Mouse (Mus musculus) neural tube, embryonic 11.5 days (tissue): ENCODE measurements around the gene Fgf15. TPM values are rescaled to one million over a fixed set of nuclear protein-coding genes. Genes with fewer than 3 reads are reported as not detected.
A peak's percentile ranks its signal among the peaks of the same experiment; 100 is the strongest.

Experiments
- ATAC-seq: fragments of 200-750 bp; cut with Nextera tagmentation; 2 replicates; pipeline ENCODE4 v1.8.0; 2017; ENCODE audit warnings: moderate number of reproducible peaks, mild to moderate bottlenecking, moderate TSS enrichment, moderate library complexity; ENCODE audit not compliant: insufficient read depth, low FRiP score, low TSS enrichment
- DNase-seq: peaks from one replicate; pipeline ENCODE4 v3.0.0-alpha.2; 2015; ENCODE audit warnings: low spot score
- H3K27ac ChIP-seq: fragments of 300-500 bp; sonication (generic); 2 replicates; pipeline ENCODE4 v1.5.1; 2014; ENCODE audit warnings: low read depth, mild to moderate bottlenecking, low read length
- H3K27me3 ChIP-seq: fragments of 300-500 bp; sonication (generic); 2 replicates; pipeline ENCODE4 v1.6.1; 2014; ENCODE audit warnings: mild to moderate bottlenecking, low read length, mixed read lengths; ENCODE audit not compliant: control insufficient read depth, insufficient read depth
- H3K36me3 ChIP-seq: fragments of 300-500 bp; sonication (generic); 2 replicates; pipeline ENCODE4 v1.6.1; 2014; ENCODE audit warnings: mild to moderate bottlenecking, low read length, moderate library complexity, mixed read lengths; ENCODE audit not compliant: control insufficient read depth, insufficient read depth
- H3K4me1 ChIP-seq: fragments of 300-500 bp; sonication (generic); 2 replicates; pipeline ENCODE4 v1.6.1; 2014; ENCODE audit warnings: low read length, mixed read lengths; ENCODE audit not compliant: control insufficient read depth, insufficient read depth
- H3K4me2 ChIP-seq: fragments of 300-500 bp; sonication (generic); 2 replicates; pipeline ENCODE4 v1.6.1; 2014; ENCODE audit warnings: low read depth, mild to moderate bottlenecking, moderate library complexity
- H3K4me3 ChIP-seq: fragments of 300-500 bp; sonication (generic); 2 replicates; pipeline ENCODE4 v1.5.1; 2014; ENCODE audit warnings: low read depth, low read length
- H3K9ac ChIP-seq: fragments of 300-500 bp; sonication (generic); 2 replicates; pipeline ENCODE4 v1.6.1; 2014; ENCODE audit warnings: mild to moderate bottlenecking, low read length
- H3K9me3 ChIP-seq: fragments of 300-500 bp; sonication (generic); 2 replicates; pipeline ENCODE4 v1.6.1; 2016; ENCODE audit warnings: low read length; ENCODE audit not compliant: control insufficient read depth
- WGBS: fragments of 180-500 bp; shearing (Covaris S2); extraction: QIAGEN DNeasy Blood & Tissue Kit; methylation state at CpG from one replicate; pipeline ENCODE4 v1.1.7; 2014; 5-methylcytosine and 5-hydroxymethylcytosine counted together
- polyA plus RNA-seq: library from polyadenylated mRNA; unstranded; fragments of >200 nt; fragmentation: Nextera tagmentation; extraction: Ambion mirVana; gene quantifications from 2 replicates; pipeline ENCODE4 v1.2.1, GENCODE M21; 2014

Fgf15 gene
- polyA plus RNA-seq = 48.6 and 53.3 TPM in 2 replicates

DNA sequence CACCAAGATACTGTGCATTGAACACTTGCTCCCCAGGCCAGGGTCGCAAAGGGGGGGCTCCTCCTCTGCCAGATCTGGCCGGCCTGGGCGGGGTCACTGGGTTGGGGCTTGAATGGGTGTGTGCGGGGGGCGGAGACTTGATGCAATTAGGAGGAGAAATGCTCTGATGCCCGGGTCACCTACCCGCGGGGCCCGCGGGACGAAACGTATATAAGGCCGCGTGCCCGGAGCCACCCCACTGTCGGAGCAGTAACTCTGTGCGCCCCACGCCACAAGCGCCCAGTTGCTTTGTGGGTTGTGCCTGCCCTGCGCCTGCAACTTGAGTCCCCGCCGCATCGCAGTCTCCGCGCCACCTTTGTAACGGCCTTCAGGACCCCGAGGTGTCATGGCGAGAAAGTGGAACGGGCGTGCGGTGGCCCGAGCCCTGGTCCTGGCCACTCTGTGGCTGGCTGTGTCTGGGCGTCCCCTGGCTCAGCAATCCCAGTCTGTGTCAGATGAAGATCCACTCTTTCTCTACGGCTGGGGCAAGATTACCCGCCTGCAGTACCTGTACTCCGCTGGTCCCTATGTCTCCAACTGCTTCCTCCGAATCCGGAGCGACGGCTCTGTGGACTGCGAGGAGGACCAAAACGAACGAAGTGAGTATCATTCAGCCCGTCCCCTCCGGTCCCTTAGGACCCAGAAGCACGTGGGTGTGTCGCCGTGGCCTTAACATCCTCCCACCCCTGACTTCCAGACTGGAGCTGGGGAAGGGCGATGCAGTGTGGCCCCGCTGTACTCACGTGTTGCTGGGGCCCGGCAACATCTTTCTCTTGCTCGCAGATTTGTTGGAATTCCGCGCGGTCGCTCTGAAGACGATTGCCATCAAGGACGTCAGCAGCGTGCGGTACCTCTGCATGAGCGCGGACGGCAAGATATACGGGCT lies at the start of gene Fgf15:
Gene Fgf15, plus strand, starts transcription at position 238 of the 925 bp plus-strand sequence.
- peaks cover 42% of the 10 kb centered on the region for H3K27me3 ChIP-seq
- H3K4me2 ChIP-seq = peak within 1 kb of the TSS; percentile 79
- peak within 1 kb of the TSS; percentile 28 for H3K27ac ChIP-seq
- DNase-seq = peak; percentile 53
- WGBS = under 1% methylated on average over 64 of the region's 65 CpGs
- H3K36me3 ChIP-seq = no peaks in the 10 kb centered on the region
- peak; percentile 46 for ATAC-seq
- peaks cover 8% of the 10 kb centered on the region for H3K4me1 ChIP-seq
- H3K4me3 ChIP-seq = peak within 1 kb of the TSS; percentile 41
- peak within 1 kb of the TSS; percentile 59 for H3K9ac ChIP-seq
- H3K9me3 ChIP-seq = no peaks in the 10 kb centered on the region

DNA sequence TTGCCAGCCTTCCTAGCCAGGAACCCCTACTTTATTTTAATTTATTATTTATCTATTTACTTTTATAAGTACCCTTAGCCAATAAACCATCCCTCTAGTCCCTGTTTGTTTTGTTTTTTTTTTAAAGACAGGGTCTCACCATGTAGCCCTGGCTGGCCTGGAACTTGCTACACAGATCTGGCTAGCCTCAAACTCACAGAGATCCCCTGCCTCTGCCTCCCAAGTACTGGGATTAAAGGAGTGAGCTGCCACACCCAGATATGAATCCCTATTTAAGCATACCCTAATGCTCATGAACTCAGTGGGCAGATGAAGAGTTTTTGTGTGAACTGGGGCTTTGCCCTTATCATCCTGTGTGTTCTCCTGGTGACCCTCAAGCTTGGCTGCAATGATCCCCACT lies 49.3 kb upstream of the Fgf15 start, which contains the start of gene Fgf4:
Gene Fgf4, plus strand, starts transcription at position 301 of the 400 bp plus-strand sequence.
- Histone ChIP-seq H3K36me3 (no peaks in the 10 kb centered on the region), H3K4me2 (no peak within 1 kb of the TSS), H3K4me3 (no peak within 1 kb of the TSS), H3K9me3 (no peaks in the 10 kb centered on the region), H3K9ac (no peak within 1 kb of the TSS), H3K27me3 (peaks cover under 1% of the 10 kb centered on the region; the same call in 1 of the 2 replicates), H3K27ac (no peak within 1 kb of the TSS), H3K4me1 (no peaks in the 10 kb centered on the region)
- ATAC-seq (no peak), DNase-seq (no peak)

DNA sequence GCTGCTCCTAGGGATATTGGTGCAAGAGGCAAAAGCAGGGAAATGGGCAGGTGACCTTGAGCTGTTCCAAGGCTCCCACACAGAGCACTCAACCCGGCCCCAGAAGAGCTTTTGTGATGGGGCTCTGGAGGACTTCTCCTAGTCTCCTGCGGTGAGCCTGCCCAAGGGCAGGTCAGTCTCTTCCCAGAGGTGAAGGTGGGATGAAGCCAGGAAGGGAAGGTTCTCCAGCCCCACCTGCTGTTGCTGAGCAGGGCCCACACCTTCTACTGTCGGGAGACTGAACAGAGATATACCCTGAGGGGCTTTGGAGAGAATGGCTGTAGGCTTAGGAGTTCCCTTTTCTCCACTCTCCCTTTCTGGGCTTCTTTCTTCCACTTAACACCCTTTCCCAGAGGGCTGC lies 45.0 kb upstream of the Fgf15 start:
- Histone ChIP-seq H3K9me3 (no peaks in the 10 kb centered on the region), H3K36me3 (no peaks in the 10 kb centered on the region), H3K27me3 (no peaks in the 10 kb centered on the region), H3K4me1 (no peaks in the 10 kb centered on the region), H3K4me2 (no peak overlapping the region), H3K4me3 (no peak overlapping the region), H3K27ac (no peak overlapping the region), H3K9ac (no peak overlapping the region)
- ATAC-seq (no peak), DNase-seq (no peak)
- WGBS = 62% methylated on average over 3 of the region's 3 CpGs

DNA sequence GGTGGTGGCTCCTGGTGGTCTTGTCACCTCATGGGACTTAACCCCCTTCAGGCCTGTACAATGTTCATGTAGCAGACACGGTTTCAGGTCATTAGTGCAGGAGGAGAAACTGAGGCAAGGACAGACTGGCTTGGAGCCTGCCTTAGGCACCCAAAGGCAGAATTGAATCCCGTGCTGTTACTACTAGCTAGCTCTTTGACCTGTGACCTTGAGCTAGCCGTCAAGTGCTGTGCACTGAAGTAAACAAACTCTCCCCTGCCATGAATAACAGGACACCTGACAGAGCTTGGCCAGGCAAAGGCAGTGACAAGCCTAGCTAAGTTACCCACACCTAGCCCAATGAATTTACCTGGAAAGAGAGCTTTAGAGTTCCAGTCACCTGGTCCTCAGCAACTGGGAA lies 41.4 kb upstream of the Fgf15 start:
- WGBS = 59% methylated on average over 3 of the region's 3 CpGs
- no peaks in the 10 kb centered on the region for H3K36me3 ChIP-seq
- DNase-seq (no peak), ATAC-seq (no peak)
- no peak overlapping the region for H3K9ac ChIP-seq
- H3K27ac ChIP-seq = no peak overlapping the region
- no peaks in the 10 kb centered on the region for H3K9me3 ChIP-seq
- H3K4me2 ChIP-seq = no peak overlapping the region
- no peak overlapping the region for H3K4me3 ChIP-seq
- H3K27me3 ChIP-seq = peaks cover 8% of the 10 kb centered on the region
- no peaks in the 10 kb centered on the region for H3K4me1 ChIP-seq

DNA sequence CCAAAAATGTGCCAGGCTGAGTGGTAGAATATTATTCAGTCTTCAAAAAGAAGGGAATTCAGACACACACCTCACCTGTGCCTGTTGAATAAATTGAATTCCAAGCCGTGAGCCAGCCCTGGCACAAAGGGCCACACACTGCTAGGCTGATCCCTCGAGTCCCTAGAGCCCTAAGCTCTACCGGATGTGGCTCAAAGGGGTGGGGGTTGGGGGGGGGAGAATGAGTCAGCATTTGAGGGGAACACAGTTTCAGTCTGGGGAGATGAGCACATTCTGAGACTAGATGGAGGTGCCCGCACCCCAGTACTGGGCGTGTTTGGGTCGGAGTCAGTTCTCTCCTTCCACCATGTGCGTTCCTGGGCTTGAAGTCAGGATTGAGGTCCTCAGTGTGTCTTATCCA lies 39.2 kb upstream of the Fgf15 start:
- Histone ChIP-seq H3K36me3 (no peaks in the 10 kb centered on the region), H3K4me3 (no peak overlapping the region), H3K4me2 (no peak overlapping the region), H3K9ac (no peak overlapping the region), H3K27me3 (peaks cover 30% of the 10 kb centered on the region), H3K4me1 (no peaks in the 10 kb centered on the region; the same call in 1 of the 2 replicates), H3K27ac (no peak overlapping the region), H3K9me3 (no peaks in the 10 kb centered on the region)
- WGBS = 92% methylated on average over 7 of the region's 7 CpGs
- ATAC-seq = no peak
- no peak for DNase-seq

DNA sequence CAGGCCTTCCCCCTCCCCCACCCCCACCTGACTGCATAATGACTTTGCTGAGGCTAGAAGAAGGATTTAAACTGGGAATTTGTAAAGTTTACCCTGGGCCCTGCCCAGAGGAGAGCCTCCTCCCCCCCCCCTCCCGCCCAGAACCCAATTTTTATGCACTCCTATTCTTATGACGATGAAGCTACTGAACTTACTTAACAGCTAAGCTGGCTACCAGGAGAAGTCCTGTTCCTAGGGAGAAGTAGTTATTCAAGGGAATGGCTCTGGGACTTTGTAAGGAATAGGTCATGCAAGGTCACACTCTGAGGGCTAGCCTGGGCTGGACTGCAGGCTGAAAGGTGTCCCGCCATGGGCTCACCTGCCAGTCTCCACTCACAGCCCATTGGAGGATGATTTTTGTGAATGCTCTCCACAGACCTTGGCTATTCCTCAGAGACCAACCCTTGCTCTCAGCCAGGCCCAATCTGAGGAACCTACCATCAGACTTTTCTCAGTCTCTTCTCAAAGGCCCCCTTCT lies 38.4 kb upstream of the Fgf15 start:
- no peak overlapping the region for H3K4me2 ChIP-seq
- no peak for ATAC-seq

DNA sequence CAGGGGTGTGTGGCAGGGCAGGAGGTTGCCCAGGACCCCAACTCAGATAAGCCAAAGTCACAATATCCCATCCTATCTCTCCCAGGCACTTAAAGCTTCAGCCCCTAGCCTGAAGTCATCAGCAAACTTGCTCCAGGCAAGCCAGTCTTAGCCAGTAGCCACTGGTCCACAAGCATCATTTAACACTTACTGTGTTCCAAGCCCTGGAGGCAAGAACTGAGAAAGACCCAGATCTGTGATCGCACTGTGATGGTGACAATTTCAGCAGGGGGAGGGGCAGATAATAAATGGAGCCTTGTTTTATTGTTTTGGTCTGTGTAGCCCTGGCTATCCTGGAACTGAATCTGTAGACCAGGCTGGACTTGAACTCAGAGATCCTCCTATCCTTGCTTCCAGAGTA lies 37.6 kb upstream of the Fgf15 start:
- ATAC-seq (no peak), DNase-seq (peak; percentile 6)
- no peaks in the 10 kb centered on the region for H3K36me3 ChIP-seq
- H3K4me3 ChIP-seq = no peak overlapping the region
- no peaks in the 10 kb centered on the region; the same call in 1 of the 2 replicates for H3K4me1 ChIP-seq
- H3K27ac ChIP-seq = no peak overlapping the region
- H3K9ac ChIP-seq = no peak overlapping the region
- H3K27me3 ChIP-seq = peaks cover 45% of the 10 kb centered on the region
- H3K9me3 ChIP-seq = no peaks in the 10 kb centered on the region
- H3K4me2 ChIP-seq = no peak overlapping the region
- WGBS = 86% methylated on average over 1 of the region's 1 CpGs

More for the DNA sequence above, 38.4 kb upstream of the Fgf15 start:
- H3K9me3 ChIP-seq = no peaks in the 10 kb centered on the region
- no peak overlapping the region for H3K9ac ChIP-seq
- 80% methylated on average over 3 of the region's 3 CpGs for WGBS
- H3K4me3 ChIP-seq = no peak overlapping the region
- H3K27ac ChIP-seq = no peak overlapping the region
- no peaks in the 10 kb centered on the region for H3K36me3 ChIP-seq
- DNase-seq = no peak
- H3K27me3 ChIP-seq = peaks cover 37% of the 10 kb centered on the region
- no peaks in the 10 kb centered on the region; the same call in 1 of the 2 replicates for H3K4me1 ChIP-seq

DNA sequence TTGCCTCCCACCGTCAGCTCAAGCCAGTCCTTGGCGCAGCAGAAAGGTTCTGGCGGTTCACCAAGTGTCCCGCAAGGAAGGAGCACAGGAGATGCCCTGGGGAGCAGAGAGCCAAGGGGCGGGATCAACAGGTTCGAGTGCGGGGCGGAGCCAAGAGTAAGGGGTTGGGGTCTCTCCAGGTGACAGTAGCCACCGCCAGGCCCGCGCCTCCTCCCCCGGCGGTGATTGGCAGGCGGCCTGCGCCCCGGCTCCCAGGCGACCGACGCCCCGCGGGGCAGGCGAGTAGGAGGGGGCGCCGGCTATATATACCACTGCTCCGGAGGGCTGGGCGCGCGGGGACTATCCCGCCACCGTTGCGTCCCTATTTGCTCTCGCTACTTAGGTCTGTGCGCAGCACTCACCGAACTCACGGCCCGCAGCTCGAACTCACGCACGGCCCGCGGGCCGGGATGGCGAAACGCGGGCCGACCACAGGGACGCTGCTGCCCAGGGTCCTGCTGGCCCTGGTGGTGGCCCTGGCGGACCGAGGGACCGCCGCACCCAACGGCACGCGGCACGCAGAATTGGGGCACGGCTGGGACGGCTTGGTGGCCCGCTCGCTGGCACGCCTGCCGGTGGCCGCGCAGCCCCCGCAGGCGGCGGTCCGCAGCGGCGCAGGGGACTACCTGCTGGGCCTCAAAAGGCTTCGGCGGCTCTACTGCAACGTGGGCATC lies 35.1 kb upstream of the Fgf15 start:
- WGBS = under 1% methylated on average over 63 of the region's 72 CpGs
- H3K36me3 ChIP-seq = no peaks in the 10 kb centered on the region
- H3K4me1 ChIP-seq = no peaks in the 10 kb centered on the region; the same call in 1 of the 2 replicates
- DNase-seq = peak; percentile 33
- H3K27ac ChIP-seq = no peak overlapping the region
- peaks cover 62% of the 10 kb centered on the region for H3K27me3 ChIP-seq
- no peaks in the 10 kb centered on the region for H3K9me3 ChIP-seq
- peak overlapping the region; percentile 29 for H3K4me2 ChIP-seq
- no peak overlapping the region for H3K9ac ChIP-seq
- no peak for ATAC-seq
- H3K4me3 ChIP-seq = peak overlapping the region; percentile 17
